Mouse (Mus musculus) heart, postnatal 0 days (tissue): Measurements from ENCODE around the gene Mrtfa.

ENCODE experiments used
- CTCF ChIP-seq: IDR thresholded peaks from 2 replicates; pipeline ENCODE4 v1.5.1; 2016; ENCODE audit warnings: antibody characterized with exemption, control low read depth, low read depth
- EP300 ChIP-seq: IDR thresholded peaks from 2 replicates; pipeline ENCODE4 v1.6.1; 2016; ENCODE audit warnings: antibody characterized with exemption, low read depth

DNA sequence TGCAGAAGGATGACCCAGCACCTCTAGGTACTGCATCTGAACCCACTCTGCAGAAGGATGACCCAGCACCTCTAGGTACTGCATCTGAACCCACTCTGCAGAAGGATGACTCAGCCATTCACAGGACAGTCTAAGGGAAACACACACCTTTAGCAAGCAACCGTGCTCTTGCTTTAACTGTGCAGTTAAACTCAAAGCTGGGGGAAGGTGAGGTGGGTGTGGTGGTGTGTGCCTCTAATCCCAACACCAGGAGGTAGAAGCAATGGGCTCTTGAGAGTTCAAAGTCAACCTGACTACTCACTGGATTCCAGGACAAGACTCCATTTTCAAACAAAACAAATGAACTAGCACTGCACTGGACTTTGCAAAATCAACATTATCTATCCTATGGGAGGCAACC, 5.6 kb downstream of the Mrtfa start:
- TF ChIP-seq CTCF (no peak), EP300 (no peak)
